Mouse (Mus musculus) left cerebral cortex, adult 18-20 months (tissue): ENCODE results near the gene Gm15091. TPM values are rescaled to one million over a fixed set of nuclear protein-coding genes. Genes with fewer than 3 reads are reported as not detected.
"Not testable (repeated sequence)": the region's sequence is repeated elsewhere in the genome, so short reads cannot be mapped to it uniquely, and the experiment has no call there.

Source experiments
- DNase-seq, 2 experiments: peaks; one replicate each; pipeline ENCODE4 v3.0.0; 2021 to 2022; ENCODE audit warnings: low spot score in 2 of 2, mixed read lengths in 1 of 2
- long read RNA-seq, 2 experiments: library from polyadenylated mRNA; stranded (forward); transcript quantifications; one replicate each; pipeline ENCODE4 v2.0.0; 2021
- total RNA-seq, 2 experiments: library from RNA; stranded (reverse); gene quantifications; 2 replicates each; pipeline ENCODE4 v1.2.3; 2021

The Gm15091 gene
- total RNA-seq, result not detected
- long read RNA-seq, experiment 1, result 0 reads
- long read RNA-seq, experiment 2, result 0 reads

GRCm38 (mm10) chrX:149941355-149941754 lies at the start of gene Gm15091:
Gm15091 (plus strand) TSS chrX:149941655.
- not testable (repeated sequence) for DNase-seq

Other genes with a start within 250 kb of the Gm15091 start
- gene Gm15097, start 157.2 kb upstream of the Gm15091 start, total RNA-seq, result not detected